7 mouse cellular contexts compared by ENCODE assay signal in the genomic region with DNA sequence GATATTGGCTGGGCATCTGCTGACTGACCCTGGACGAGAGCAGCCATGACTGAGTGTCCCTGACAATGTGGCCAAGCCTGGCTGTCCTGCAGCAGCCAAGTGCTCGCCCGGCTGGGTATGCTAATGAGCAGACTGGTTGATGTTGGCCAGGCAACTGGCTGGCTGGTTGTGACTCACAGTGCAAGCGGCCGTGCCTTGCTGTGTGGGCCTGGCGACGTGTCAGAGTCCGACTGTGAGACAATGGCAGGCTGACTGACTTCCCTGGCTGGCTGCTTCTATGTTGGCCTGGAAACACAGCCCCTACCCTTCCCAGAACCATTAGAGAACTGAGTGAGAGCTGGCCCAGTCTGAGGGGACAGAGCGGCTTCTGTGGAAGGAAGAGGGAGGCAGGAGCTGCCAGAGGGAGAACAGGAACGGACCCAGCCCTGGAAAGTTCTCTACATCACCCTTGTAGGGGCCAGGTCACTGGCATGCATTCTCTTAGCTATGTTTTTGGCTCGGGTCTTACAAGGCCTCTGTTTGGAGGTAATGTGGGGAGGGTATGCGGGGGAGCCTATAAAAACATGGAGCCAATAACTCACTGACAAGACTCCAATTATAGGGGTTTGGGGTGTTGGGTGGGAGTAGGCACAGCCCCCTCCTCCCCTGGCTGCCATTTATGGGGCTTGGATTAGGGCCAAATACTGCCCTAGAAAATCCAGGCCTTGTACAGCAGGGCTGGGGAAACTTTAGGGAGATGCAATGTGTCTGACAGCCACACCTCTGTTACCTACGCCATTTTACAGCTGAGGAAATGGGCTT.
A peak's percentile ranks its signal among the peaks of the same experiment; 100 is the strongest.
DNase-seq lines count a peak whose midpoint lies in the region; ATAC-seq lines count a peak whose summit lies in the region.

No protein-coding gene starts in this region.

- H3K27me3 ChIP-seq in forebrain, embryonic 13.5 days: peaks cover 12% of the 10 kb centered on the region
- H3K27me3 ChIP-seq in heart, embryonic 15.5 days: no peaks in the 10 kb centered on the region
- H3K27me3 ChIP-seq in limb, embryonic 13.5 days: peaks cover 14% of the 10 kb centered on the region

- H3K36me3 ChIP-seq in forebrain, embryonic 13.5 days (ENCODE audit: poor library complexity, severe bottlenecking): no peaks in the 10 kb centered on the region
- no peaks in the 10 kb centered on the region for H3K36me3 ChIP-seq in heart, embryonic 15.5 days
- no peaks in the 10 kb centered on the region for H3K36me3 ChIP-seq in limb, embryonic 13.5 days

- no peak overlapping the region; the same call in 1 of the 2 replicates for H3K27ac ChIP-seq in forebrain, embryonic 13.5 days
- peak overlapping the region; percentile 30; the same call in 1 of the 2 replicates for H3K27ac ChIP-seq in heart, embryonic 15.5 days
- peak overlapping the region; percentile 84 for H3K27ac ChIP-seq in limb, embryonic 13.5 days

- no peaks in the 10 kb centered on the region for H3K9me3 ChIP-seq in forebrain, embryonic 13.5 days (replicated peaks)
- no peaks in the 10 kb centered on the region for H3K9me3 ChIP-seq in heart, embryonic 15.5 days (replicated peaks)
- H3K9me3 ChIP-seq in limb, embryonic 13.5 days: no peaks in the 10 kb centered on the region

- DNase-seq in cerebellum, adult 18-20 months: peak; percentile 75 to 84
- DNase-seq in kidney, postnatal 10 days: peak; percentile 68
- peak; percentile 43 for DNase-seq in ovary, postnatal 14 days (ENCODE audit: low spot score)
- DNase-seq in thymus, postnatal 14 days: no peak

- H3K4me2 ChIP-seq in forebrain, embryonic 13.5 days: no peak overlapping the region
- H3K4me2 ChIP-seq in heart, embryonic 15.5 days: no peak overlapping the region
- peak overlapping the region; percentile 12 for H3K4me2 ChIP-seq in limb, embryonic 13.5 days (replicated peaks)

- 29% methylated on average over 13 of the region's 13 CpGs for WGBS in forebrain, embryonic 13.5 days
- 40% methylated on average over 13 of the region's 13 CpGs for WGBS in heart, embryonic 15.5 days
- whole genome bisulfite sequencing in limb, embryonic 13.5 days: 26% methylated on average over 13 of the region's 13 CpGs

- H3K9ac ChIP-seq in forebrain, embryonic 13.5 days: no peak overlapping the region
- H3K9ac ChIP-seq in heart, embryonic 15.5 days: no peak overlapping the region
- H3K9ac ChIP-seq in limb, embryonic 13.5 days: no peak overlapping the region

- peaks cover 16% of the 10 kb centered on the region for H3K4me1 ChIP-seq in forebrain, embryonic 13.5 days
- peaks cover 56% of the 10 kb centered on the region for H3K4me1 ChIP-seq in heart, embryonic 15.5 days (replicated peaks)
- H3K4me1 ChIP-seq in limb, embryonic 13.5 days: peaks cover 79% of the 10 kb centered on the region

- peak; percentile 83 for ATAC-seq in forebrain, embryonic 13.5 days
- peak; percentile 54 for ATAC-seq in heart, embryonic 15.5 days (replicated peaks; ENCODE audit: insufficient number of reproducible peaks, insufficient read depth, low FRiP score, low read depth)
- ATAC-seq in limb, embryonic 13.5 days (ENCODE audit: low FRiP score, low read depth): peak; percentile 72

- no peak overlapping the region for H3K4me3 ChIP-seq in forebrain, embryonic 13.5 days
- no peak overlapping the region for H3K4me3 ChIP-seq in heart, embryonic 15.5 days
- H3K4me3 ChIP-seq in limb, embryonic 13.5 days: no peak overlapping the region
